Mouse (Mus musculus) gastrocnemius, postnatal 36 days (tissue): ENCODE results near the gene Ezh1. TPM values are rescaled to one million over a fixed set of nuclear protein-coding genes. Genes with fewer than 3 reads are reported as not detected.
A peak's percentile ranks its signal among the peaks of the same experiment; 100 is the strongest.

Source experiments
- DNase-seq, 2 experiments: peaks; one replicate each; pipeline ENCODE4 v3.0.0; 2022
- intact Hi-C: fragments of 180-260 bp; cut with DNase I; formaldehyde crosslinking; loops from one replicate; pipeline ENCODE4 v1.15.1; 2025
- total RNA-seq, 2 experiments: library from RNA; stranded (reverse); gene quantifications; 2 replicates each; pipeline ENCODE4 v1.2.3; 2021

Ezh1 gene
- total RNA-seq, 2 experiments from 2014 or later: 20.5 to 23.8 TPM

DNA sequence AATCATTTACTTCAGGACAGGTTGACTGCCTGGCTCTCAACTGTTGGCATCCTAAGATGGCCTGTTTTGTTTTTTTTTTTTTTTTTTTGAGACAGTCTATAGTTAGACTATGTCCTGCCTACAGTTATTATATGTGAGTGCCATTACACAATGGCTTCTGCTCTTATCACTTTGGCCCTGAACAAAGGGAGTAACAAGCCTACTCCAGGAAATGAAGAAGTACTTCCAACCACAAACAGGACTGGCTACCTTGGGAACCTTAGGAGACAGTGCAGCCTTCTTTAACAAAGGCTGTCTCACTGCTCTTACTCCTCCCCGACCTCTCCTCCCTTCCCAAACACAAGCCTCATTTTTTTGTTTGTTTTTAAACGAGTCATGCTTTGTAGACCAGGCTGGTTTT, 5.4 kb downstream of the Ezh1 start:
- DNase-seq: no peak
- intact Hi-C loops: no loop called here

DNA sequence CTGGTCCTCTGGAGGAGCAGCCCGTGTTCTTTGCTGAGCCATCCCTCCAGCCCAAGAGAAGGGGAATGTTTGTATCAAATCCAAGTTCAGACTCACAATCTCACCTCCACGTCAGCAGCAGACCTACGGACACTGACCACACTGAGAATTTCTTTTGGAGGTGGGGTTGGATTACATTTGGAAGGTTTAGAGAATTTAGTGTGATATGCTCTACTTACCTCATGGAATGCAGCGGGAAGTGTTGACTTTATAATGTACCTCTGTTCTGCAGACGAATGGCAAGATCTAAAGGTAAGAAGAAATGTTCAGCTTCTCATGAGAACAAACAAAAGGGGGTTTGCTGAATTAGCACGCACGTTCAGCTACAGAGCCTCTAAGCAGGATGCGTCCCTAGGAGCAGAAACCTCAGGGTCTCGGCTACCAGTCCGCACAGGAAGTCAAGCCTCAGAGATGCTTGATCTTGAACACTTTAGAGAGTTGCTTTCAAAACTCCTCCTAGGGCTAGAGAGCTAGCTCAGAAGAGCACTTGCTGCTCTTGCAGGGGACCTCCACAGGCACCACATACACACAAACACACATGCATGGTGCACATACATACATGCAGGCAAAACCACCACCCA, 7.7 kb downstream of the Ezh1 start:
- intact Hi-C loops: no loop called here
- DNase-seq: no peak

DNA sequence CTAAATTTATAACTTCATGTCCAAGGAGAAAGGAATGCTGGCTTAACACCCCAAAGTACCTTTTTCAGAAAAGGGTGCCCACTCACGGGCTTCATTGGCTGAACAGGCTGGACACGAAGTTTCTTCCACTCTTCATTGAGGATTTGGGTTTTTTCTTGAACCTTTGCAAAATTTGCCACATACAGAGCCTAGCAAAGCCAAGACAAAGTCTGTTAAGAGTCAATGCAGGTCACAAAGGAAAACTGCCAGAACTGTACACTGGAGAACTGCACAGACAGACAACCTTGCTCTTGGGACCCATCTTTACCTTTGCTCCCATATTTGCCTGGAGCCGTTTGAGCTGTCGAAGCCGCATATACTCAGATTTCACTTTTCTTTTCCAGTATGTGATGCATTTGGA, 9.3 kb downstream of the Ezh1 start:
- intact Hi-C loops: no loop called here
- no peak for DNase-seq

DNA sequence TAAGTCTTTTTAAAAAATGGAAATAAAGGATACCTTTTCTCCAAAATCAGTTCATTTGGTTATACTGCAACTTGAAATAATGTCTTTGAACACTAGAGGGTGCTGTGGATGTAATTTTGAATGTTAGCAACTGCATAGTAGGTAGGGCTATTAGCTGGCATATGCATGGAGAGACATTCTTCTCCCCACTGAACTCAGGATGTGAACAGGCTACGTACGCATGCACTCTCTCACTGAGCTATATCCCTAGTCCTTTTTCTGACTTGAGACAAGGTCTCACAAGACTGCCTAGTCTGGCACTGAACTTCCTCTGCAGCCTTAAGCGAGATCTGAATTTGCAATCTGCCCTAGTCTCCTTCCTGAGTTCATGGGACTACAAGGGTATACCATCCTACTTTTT, 14.3 kb downstream of the Ezh1 start:
- intact Hi-C loops: loop anchor here (2.0 to 5.0 kb wide), 2 partner anchors 37 to 185 kb away; no protein-coding TSS in a partner anchor
- no peak for DNase-seq

DNA sequence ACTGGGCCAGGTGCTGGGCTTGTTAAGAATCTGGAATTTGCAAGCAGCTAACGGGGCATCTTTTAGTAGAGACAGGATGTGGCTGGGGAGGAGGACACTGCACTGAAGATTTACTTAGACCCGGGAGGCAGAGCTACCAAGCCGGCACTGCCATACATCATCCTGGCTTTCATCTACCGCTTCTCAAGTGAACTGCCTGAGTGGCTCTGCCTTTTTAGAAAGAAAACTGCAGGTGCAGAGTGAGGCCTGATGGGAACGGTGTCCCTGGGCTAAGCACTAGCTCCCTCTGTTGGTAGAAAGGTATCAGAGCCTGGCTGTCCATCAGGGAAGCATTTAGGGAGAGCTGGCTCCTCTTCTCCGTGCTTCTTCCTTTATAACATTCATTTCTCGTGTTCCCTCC, 25.3 kb downstream of the Ezh1 start:
- DNase-seq: no peak
- intact Hi-C loops: no loop called here

DNA sequence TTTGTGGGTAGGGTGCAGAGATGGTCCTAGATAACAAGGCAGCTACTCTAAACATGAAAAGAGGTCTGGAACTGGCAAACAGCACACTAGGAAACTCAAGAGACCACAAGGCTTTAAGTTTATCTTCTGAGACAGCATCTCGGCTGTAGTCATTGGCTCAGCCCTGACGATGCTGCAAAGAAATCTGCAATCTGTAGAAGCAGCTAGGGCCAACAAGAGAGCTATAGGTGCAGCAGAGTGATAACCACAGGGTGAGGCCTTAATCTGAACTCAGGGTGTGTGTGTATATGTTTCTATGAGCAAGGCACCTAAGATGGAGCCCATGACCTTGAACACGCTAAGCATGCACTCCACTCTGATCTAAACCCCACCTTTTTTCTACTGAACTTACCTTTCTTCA, 26.7 kb downstream of the Ezh1 start:
- intact Hi-C loops: no loop called here
- DNase-seq: no peak

DNA sequence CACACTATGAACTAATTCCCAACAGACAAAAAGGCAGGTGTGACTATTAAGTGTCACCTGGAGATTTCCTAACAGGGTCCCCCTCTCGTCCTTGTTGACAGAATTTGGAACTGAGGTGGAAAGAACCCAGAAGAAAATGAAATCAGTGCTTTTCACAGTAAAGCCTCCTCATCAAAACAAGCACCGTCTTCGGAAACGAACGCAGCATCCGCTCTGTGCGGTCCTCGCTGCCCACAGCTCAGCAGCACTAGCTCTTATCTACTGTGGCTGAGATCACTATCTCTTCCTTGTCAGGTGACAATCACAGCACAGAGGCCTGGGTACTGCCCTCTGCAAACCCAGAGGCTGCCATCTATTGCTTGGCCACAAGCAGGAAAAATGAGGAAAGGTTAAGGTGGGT, 30.1 kb downstream of the Ezh1 start:
- intact Hi-C loops: no loop called here
- DNase-seq: no peak

DNA sequence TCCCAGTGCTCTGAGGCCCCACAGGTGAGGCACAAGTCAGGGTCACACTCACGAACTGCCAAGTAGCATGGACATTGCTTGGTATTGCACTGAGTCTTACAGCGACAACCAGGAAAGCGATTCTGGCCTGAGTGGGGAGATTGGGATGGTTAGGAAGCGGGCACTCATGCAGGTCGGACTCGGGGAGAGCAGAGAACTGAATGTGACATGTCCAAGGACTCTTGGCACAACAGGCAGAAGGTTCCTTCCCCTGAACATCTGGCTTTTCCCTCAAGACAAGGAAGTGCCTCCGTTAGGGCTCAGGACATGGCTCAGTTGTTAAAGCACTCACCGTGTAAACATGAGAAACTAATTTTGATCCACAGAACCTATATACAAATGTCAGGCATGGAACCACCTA, 30.7 kb downstream of the Ezh1 start:
- no peak for DNase-seq
- intact Hi-C loops: no loop called here

DNA sequence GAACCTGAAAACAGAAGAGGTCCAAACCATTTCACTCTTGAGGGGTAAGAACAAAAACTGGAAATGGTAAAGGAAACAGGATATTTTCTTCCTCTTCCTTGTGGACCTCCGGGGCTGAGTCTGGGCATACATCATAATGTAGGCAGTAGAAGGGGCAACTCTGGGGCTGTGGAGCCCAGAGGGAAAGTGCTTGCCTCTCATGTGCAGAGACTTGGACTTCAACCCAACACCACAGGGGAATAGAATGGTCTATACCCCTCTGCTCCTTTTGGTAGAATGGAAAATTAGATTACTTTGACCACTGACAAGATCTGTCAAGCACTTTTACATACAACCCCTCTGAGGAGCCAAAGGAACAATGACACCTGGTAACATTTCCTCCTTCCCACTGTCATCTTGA, 31.2 kb downstream of the Ezh1 start:
- intact Hi-C loops: no loop called here

DNA sequence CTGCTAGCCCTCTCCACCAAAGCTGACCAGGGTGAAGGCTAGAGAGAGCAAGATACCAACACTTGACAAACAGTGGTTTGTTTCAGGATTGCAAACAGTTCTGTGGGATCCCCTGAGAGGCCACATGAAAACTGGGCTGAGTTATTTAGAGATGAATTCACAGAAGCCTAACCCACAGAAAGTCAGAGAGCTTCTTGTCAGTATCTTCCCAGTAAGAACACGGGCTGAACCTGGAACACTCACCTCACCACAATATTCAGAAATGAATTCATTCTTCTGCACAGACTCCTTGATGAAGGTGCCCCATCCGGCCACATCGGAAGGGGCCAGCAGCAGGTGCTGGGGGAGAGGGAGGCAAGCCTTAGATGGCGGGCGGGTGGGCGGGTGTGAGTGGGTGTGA, 31.6 kb downstream of the Ezh1 start:
- intact Hi-C loops: no loop called here
- no peak for DNase-seq

More for the DNA sequence above, 31.2 kb downstream of the Ezh1 start:
- DNase-seq: no peak

DNA sequence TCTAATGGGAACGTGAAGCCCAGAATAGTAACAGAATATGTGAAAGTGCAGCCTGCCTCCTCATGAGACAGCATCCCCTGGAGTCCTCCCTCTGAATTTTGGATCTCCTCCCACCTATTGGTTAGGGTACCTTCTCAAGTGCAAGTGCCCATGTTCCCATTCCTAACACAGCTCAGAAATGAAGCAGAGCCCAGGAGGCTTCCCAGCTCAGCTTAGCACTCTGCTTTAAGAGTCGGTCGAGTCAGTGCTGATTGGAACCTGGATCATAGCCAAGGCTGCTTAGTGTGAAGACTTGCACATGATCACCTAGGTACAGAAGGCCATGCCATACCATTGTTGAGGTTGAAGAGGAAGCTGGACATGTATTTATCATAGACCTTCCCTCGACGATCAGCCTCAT, 32.1 kb downstream of the Ezh1 start:
- DNase-seq: no peak
- intact Hi-C loops: no loop called here

DNA sequence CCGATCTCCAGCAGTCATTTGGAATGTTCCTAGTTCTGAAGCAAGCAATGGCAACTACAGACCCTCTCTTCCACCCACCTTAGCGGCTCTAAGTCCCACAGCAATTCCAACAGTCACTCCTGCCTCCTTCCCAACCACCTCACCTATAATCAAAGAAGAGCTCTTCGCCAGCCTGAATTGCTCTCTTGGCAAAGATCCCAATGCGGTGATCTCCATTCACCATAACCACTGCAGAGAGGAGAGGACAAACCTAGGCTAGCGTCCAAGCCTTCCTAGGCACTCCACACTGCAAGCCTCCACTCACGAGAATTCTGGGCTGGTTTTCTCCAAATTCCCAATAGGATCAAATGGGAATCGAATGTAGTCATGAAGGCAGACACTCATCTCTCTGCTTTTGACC, 33.2 kb downstream of the Ezh1 start:
- intact Hi-C loops: no loop called here
- DNase-seq: no peak

DNA sequence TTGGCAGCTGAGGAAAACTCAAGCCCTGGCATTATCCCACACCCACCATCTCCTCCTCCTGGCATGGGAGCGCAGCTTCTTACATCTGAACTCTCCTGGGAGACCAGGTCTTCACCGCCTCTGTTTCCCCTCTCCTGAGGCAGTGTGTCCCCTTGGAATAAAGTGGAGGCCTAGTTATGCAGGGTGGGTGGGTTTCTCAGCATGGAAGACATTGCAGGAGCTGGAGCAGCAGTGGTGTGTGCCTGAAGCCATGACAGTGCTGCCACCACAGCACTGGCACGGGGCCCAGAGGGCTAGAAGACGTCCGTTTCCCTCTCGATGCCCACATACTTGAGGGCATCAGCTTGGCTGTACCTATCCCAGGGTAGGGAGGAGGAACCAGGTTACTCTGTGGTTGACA, 33.6 kb downstream of the Ezh1 start:
- intact Hi-C loops: no loop called here

DNA sequence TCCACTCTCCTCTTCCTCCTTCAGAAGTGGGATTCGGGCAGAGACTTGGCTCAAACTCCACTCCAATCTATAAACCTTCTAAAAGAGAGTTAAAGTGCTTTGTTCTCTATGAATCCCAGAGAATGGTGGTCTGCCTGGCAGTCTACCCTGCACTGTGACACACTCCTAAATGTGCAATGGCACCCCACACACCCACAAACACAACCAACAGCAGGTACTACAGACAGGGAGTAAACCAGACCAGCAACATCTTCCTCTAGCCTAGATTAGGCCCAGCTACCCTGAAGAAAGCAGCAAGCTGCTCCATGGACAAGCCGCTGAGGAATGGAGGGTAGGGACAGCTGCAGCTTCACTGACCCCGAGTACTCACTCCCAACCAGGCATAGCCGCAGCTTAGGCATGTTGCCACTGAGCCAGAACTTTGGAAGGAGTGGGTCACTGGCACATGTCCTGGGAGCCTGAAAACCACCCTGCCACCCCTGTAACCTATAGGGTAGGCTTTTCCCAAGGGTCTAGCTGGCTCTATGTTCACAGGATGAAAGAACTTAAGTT, 34.3 kb downstream of the Ezh1 start:
- DNase-seq: no peak
- intact Hi-C loops: no loop called here

More for the DNA sequence above, 33.6 kb downstream of the Ezh1 start:
- no peak for DNase-seq

DNA sequence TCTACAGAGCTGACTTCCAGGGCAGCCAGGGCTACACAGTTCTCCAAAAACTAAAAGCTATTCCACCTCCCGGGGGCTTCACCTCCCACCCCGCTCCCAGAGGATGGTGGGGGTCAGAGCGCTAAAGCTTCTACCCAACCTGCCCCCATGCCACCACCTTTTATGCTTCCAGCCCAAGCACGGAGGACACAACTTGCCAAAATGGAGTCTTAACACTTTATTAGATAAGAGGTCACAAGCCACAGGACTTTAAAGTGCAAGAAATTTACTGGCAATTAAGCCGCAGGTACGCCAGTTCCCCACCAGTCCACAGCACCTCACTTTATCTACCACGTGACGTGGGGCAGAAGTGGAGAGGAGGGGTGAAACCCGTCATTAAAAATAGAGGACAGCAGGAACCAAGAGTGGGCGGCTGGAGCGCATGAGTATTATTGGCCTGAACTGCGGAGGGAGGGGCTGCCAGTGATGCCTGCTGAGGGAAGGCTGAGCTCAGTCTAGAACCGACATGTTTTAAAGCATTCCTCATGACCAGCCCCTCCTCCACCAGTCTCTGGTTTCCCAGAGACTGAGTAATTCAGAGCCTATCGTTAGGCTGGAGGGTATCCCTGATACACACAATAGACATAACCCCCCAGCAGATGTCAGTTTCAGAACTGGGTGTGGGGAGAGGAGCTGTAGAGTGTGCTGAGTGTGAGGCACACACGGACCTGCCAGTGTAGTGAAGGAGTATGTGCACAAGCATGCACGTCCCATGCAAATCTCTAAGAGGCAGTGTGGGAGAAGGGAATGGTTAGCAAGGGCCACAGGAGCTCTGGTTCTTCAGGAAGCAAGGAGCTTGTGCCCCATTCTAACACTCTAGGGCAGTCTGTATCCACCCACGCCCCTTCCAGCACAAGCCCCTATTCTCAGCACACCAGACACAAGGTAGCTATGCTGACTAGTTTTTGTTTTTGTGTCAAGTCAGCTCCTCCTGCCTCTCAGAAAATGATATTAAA, 35.1 kb downstream of the Ezh1 start:
- DNase-seq: no peak
- intact Hi-C loops: no loop called here

DNA sequence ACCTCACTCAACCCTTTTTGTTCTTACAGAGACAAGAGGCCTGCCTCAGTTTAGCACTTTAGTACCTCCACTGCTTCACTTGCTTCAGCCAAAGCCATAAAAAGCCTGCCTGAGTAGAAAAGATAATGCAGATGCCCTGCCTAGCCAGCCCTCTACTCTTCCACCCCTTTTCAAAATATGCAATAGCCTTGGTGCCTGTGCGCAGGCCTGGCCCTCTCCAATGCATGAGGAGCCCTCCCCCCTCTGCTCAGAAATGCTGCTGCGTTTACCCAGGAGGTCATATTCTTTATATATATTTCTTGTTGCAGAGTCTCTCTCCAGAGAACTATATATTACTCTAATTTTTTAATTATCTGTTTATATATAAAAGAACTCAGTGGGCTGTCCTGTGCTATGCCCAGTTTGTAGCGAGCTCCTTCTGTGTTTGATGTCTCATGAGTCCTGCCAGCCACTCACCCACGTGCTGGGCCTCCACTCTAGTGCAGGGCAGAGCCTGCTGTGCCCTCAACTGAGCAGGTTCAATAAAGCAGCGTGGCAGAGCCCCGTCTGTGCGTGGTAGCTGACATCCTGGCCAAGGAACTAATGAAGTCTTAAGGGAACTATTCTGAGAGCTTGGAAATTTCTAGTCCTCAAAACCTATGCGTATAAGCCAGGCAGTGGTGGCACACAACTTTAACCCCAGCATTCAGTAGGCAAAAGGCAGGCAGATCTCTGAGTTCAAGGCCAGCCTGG, 35.9 kb downstream of the Ezh1 start:
- no peak for DNase-seq
- intact Hi-C loops: no loop called here

DNA sequence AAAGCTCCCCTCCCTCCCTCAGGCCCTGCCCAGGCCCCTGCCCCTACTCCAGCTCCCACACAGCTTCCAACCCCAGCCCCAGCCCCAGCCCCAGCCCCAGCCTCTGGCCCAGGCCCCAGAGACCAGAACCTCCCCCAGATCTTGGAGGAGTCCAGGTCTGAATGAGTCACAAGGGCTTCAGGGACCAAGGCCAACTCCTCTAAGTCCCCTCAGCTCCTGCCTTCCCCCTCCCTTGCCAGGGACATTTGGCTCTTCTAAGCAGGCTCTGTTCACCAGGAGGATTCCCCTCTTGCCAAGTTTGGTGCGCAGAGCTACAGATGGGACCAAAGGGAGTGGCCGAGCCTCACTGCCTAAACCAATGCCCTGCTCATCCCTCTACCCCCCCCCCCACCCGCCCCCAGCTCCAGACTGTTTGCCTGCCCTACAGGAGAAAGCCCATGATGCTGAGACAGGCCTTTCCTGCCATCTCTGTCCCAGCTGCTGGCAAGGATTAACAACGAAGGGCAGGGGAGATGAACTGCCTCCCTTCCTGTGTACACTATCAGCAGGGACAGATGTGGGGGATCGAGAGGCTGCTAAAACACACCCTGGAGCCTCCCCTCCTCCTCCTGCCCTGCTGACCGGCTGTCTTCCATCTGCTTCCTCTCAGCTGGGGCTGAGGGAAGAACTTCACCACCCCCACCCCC, 36.6 kb downstream of the Ezh1 start:
- DNase-seq: peak in 1 of 2 experiments; percentile 74
- intact Hi-C loops: no loop called here

DNA sequence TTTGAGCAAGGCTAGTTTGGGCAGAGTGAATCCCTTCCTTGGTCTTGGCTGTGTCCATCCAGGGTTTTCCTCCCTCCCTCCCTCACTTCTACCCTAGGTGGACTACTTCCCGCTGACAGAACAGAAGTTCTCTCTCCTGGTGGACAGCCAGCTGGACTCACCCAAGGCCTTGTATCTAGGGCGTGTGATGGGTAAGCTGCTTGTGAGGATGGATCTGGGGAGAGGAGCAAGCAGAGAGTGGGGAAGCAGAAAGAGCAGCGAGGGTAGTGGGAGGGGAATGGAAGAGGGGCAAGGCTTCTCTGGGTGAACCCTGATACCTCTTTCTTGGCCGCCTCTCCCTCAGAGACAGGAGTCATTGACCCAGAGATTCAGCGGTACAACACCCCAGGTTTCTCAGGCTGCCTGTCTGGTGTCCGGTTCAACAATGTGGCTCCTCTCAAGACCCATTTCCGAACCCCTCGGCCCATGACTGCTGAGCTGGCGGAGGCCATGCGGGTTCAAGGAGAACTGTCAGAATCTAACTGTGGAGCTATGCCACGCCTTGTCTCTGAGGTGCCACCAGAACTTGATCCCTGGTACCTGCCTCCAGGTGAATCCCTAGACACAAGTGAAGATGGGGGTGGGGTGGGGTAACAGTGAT, 38.0 kb downstream of the Ezh1 start:
- no peak for DNase-seq
- intact Hi-C loops: no loop called here

DNA sequence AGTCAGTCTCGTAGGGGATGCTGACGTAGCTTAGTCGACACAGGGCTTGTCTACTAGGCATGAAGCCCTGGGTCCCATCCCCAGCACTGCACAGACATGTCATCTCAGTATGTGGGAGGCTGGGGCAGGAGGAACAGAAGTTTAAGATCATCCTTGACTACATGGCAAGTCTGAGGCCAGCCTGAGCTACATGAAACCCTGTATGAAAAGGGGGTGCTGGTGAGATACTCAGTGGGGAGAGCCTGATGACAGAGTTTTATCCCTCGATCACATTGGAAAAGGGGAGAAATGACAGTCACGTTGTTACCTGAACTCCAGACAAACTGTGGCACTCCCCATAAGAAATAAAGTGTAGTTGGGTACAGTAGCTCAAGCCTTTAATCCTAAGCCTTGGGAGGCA, 38.7 kb downstream of the Ezh1 start:
- no peak for DNase-seq
- intact Hi-C loops: no loop called here
